Mouse (Mus musculus) heart, postnatal 4 days (tissue): ENCODE data around the gene Pcbp2. TPM values are rescaled to one million over a fixed set of nuclear protein-coding genes. Genes with fewer than 3 reads are reported as not detected.

Source experiments
- DNase-seq: peaks from one replicate; pipeline ENCODE4 v3.0.0; 2021
- total RNA-seq, 2 experiments: library from RNA; stranded (reverse); gene quantifications; 2 replicates each; pipeline ENCODE4 v1.2.3; 2021

Gene Pcbp2
- total RNA-seq, 2 experiments from 2014 or later: 703 to 721 TPM

GRCm38 (mm10) chr15:102507561-102507960 is 37.2 kb downstream of the Pcbp2 start:
- no peak for DNase-seq

- no peak for DNase-seq
Measured at GRCm38 (mm10) chr15:102508336-102508735, 38.0 kb downstream of the Pcbp2 start.

DNA sequence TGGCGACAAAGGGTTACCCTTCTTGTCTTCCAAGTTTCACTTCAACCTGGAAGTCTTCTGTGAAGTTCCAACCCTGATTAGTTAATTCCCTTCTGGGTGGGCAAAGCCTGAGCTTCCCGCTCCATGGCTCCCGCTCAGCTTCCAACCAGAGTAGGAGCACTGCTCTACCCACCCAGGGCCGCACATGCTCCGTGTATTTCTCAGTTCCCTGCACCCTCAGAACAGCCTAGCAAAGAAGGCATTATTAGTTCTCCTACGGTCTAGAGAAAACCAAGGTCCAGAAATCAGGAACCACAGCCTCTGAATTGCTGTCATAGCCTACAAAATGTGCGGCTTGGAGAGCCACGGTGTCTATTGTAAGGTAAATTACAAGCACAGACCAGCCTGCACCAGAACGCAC is 39.8 kb downstream of the Pcbp2 start:
- DNase-seq: no peak

DNA sequence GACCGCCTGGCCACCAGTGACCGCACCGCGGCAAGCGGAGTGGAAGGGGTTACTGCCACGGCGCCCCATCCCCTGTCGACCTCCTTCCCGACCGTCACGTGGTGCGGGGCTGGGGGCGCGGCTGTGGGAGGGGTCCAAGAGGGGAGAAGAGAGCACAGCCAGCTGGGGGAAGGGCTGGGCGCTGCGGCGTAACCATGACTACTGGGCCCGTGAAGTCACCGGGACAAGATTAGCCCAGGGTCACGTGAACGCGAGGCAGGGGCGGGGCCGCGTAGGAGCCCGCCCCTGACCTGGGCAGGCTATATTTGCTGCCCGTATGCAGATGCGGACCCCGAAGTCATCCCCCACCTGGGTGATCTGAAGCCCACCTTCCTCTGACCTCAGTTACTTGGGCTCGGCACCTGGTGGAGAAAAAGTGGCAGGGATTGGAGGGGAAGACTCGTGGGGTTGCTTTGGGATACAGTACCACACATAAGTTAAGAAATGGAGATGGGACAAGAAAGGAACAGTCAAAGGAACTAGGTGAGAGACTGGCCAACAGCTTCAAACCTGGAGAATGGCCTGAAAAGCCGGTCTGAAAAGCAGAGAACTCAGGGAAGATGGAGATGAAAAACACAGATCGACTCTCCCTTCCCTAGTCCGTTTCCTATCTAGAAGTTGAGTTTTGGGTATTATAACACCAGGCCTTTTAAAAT is 40.4 kb downstream of the Pcbp2 start:
- peak; percentile 92 for DNase-seq

DNA sequence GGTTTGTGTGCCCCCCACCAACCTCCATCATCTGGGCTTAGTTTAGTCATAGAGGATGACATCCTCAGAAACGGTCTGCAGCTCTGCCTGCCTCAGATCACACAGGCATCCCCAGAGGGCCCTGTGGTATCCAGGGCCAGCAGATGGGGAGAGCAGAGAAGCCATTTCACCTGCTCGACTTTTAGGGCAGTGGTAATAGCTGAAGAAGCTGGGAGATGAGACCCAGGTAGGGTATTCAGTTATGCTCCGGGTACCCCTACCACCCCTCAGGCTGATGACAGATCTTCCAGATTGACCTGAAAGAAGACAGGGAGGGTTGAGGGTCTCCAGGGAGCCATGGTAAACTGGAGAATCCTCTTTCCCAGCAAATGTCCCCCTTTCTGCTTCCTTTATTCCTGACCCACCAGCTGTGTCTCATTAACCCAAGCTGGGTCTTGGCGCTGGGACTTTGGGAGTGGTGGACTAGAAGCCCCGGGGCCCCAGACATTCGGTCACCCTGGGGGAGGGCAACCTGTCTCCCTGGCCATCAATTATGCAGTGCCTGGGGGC is 41.0 kb downstream of the Pcbp2 start:
- no peak for DNase-seq

GRCm38 (mm10) chr15:102512010-102512409 is 41.7 kb downstream of the Pcbp2 start:
- no peak for DNase-seq

GRCm38 (mm10) chr15:102512471-102512870 is 42.1 kb downstream of the Pcbp2 start:
- no peak for DNase-seq

GRCm38 (mm10) chr15:102513004-102513403 is 42.7 kb downstream of the Pcbp2 start:
- no peak for DNase-seq

DNA sequence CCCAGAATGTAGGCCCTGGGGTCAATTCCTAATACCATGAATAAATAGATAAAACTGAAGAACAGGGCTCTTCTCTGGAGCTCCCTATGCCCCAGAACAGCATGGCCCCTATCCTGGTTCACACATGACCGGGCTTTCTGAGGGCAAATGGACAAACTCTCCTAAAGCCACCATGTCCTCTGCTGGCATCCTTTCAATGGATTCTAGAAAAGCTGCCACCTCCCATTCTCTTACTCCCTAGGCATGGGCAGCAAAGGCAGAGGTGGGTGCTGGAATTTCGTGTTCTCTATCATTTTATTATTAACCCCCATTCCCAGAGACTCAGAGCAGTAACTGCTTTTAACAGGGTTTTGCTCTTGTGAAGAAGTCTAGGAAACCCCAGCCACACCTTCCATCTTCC is 44.9 kb downstream of the Pcbp2 start:
- DNase-seq: no peak

DNA sequence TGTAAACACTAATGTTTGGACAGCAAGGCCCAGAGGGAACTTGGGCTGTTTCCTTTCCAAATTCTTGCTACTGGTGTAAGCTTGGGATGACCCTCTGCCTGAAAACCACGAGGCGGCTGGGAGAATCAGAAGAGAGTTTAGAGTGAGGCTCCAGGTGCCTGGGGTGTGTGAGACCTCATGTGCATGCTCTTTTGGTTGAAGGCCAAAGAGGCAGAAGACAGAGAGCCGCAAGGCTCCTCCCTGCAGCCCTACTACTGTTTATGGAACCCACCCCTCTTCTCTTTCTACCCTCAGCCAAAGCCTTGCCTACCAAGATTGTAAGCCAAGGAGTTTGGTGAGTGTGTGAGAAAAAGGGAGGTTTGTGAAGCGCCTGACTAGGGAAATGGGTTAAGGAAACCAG is 45.5 kb downstream of the Pcbp2 start:
- no peak for DNase-seq

DNA sequence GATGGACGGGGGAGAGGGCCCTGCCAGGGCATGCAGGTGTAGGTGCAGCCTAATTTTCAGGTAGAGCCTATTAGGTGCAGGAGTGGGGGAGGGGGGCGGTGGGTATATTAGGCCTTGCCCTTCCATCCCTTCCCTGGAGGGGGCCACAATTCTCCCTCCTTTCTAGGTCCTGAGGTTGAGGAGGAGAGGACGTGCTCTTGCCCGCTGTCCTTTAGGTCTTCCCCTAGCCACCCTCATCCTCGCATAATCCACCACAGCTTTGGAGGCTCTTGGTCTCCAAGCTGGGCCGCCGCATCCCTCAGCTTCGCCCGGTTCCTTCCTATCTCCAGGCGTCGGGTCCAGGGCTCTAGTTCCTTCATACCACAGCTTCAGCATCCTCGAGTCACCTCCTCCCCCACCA is 46.0 kb downstream of the Pcbp2 start:
- no peak for DNase-seq

DNA sequence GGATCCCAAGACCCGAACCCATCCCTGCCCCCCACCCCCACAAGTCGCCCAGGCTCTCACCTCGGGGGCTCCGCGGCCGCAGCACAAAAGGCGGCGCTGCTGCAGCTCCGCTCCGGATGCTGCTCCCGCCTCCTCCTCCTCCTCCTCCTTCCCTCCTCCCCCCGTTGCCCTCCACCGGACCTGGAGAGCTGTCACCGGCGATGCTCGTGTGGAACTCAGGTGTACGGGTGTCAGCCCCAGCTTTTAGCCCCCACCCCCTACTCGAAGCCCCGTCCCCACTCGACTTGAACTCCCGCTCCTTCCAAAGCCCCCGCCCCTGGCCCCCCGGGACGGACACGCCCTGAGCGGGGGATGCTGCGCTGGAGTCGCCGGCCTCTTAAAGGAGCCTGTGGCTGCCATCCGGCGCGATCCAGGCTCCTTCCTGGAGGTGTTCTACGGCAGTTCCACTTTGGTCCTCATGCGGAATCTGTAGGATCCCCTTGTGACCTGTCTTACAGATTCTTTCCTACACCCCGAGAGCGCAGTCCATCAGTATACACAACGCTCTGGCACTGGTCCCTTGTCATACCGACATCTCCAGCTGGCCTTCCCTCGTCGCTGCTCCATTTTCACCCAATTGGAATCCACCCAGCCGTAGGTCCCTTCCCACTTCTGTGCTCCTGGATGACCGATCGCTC is 46.5 kb downstream of the Pcbp2 start, which contains the start of gene Map3k12:
TSS of gene Map3k12 (minus strand) at position 337 of the 677 bp plus-strand sequence.
- DNase-seq: peak; percentile 76

DNA sequence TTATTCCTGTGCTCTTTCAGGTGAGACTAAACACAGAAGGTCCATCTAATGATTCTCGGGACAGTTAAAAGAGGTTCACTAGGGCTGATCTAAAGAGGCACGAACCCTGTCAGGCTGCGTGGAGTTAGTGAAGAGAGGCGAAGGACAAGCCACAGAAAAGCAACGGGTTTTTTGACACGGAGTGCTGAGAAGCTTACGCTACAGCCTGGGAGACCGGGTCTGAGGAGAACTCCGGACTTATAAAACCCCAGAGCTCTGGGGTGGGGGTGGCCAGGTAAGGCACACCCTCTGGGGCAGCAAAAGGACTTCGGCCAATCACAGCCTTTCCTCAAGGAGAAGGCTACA is 47.3 kb downstream of the Pcbp2 start:
- DNase-seq: no peak

DNA sequence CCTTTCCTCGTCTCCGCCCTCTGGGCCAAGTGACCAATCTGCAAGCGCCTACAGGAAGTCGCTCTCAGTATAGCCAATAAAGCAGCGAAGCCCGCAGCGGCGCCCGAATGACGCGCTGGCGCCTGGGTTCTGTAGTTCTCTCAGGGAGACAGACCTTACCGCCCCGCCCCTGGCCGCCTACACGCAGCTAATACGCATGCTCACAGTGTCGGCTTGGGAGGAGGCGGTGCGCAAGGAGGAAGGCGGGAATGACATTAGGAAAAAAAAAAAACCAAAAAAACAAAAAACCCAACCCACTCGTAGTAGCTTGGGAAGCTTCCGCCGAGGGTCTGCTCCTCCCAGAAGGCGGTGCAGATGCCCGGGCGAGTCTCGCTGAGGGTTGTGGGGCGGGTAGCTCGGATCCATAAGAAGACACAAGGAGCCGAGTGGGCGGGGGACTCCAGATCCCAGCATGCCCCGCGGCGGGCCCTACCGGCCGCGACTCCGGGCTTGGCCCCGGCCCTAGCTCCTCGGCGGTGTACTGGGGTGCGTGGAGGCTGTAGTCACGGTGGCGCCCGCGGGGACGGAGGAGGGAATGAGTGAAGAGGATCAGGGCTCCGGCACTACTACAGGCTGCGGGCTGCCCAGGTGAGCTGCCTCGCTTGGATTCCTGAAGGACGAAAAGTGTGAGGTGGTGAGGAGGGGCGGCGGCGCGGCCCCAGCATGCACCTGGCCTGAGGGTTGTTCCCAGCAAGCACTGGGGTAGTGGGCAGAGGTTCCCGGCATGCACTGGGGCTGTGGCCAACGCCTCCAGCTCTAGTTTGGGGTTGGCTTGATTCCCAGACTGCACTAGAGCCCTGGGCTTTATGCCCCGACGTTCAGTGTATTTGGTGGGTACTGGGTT is 47.9 kb downstream of the Pcbp2 start, which contains the start of gene Tarbp2:
TSS of gene Tarbp2 (plus strand) at position 217 of the 883 bp plus-strand sequence.
- DNase-seq: peak; percentile 99

- no peak for DNase-seq
Measured at GRCm38 (mm10) chr15:102518859-102519201, 48.5 kb downstream of the Pcbp2 start.

- no peak for DNase-seq
Measured at GRCm38 (mm10) chr15:102519211-102520141, 49.1 kb downstream of the Pcbp2 start.

DNA sequence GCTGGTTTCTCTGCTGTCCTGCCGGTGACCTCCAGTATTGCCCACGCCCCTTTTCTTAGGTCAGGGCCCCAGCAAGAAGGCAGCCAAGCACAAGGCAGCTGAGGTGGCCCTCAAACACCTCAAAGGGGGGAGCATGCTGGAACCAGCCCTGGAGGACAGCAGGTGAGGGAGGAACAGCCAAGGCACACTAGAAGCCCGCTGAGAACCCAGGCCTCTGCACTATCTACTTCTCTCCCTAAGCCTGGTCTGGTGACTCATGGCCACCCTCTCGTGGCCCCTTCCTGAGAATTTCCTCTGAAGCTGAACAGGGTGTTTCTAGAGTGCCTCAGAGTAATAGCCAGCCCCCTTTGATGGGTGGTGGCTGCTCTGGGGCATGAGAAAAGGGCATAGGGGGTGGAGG is 50.1 kb downstream of the Pcbp2 start:
- no peak for DNase-seq

DNA sequence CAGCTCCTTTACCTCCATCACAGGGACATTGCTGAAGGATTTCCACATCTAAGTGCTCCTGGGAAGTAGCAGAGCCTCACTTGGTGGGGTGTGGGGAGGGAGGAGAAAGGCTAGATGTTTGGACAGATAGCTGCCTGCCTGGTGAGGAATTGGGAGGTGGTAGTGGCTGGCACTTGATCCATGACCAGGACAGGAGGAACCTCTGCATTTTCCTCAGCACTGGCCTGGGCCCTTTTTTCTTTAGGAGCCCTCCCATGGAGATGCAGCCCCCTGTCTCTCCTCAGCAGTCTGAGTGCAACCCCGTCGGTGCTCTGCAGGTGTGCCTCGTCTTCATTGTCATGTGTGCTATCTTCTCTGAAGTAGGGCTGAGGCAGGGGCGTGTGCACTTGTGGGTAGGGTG is 51.1 kb downstream of the Pcbp2 start:
- no peak for DNase-seq

DNA sequence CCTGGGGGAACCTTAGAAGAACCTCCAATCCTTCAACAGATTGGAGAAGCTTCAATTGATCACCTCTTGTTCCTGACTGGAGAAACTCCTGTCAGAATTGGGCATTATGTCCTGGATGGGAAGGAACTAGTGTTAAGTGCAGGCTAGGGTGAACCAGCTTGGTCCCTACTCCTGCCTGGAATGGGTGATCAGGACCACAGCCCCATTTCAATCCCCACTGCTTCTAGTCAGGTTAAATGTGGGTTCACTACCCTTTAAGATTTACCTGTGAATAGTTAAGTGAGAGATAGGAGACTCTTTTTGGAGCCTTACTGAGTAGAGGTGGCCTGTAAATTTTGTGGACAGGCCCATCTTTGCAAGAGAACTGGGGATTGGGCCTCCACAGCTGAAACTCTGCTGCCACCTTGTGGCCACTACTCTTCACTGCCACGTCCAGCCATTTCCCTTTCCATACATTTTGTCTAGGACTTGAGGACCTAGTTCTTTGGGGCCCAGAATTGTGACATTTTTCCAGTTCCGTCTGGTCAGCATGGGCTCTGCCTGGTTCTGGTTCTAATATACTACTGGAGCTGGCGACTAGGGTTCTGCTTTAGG is 54.6 kb downstream of the Pcbp2 start, which contains the start of gene Npff:
TSS of gene Npff (minus strand) at position 51 of the 594 bp plus-strand sequence.
- DNase-seq: peak; percentile 84

DNA sequence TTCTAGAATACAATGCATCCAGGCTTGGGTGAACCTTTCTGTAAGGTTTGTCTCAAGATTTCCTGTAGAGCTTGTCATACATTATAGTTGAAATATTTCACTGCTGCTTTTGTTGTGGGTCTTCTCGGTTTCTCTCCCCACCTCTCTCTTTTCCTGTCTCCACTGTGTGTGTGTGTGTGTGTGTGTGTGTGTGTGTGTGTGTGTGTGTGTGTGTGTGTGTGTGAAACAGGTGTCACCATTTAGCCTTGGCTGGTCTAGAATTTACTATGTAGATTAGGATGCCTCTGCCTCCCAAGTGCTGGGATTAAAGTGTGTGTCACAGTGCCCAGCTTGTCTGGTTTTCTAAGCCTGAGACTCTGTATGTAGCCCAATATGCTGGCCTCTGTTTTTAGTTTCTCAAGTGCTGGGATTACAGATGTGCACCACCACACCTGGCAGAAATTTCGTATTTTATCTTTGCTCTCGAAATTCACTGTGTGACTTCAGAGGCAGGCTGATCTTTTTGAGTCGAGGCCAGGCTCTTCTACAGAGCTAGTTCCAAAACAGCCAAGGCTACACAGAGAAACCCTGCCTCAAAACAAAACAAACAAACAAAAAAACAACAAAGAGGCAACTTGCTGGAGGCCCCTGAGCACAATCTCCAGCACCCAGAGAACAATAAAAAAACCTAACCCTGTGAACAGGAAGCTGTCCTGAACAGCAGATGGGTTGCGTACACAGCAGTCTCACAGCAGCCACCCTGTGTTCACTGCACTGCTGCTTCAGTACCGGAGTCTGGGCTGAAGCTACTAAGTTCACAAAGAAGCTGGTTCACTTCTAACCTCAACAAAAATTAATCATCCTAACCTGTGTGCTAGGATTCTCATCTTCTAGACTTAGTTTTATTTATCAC is 56.0 kb downstream of the Pcbp2 start:
- DNase-seq: no peak
